Mouse (Mus musculus) layer of hippocampus, adult 8-10 months (tissue): ENCODE results near the gene Slc46a2. TPM values are rescaled to one million over a fixed set of nuclear protein-coding genes. Genes with fewer than 3 reads are reported as not detected.

ENCODE experiments used
- DNase-seq, 2 experiments: peaks; one replicate each; pipeline ENCODE4 v3.0.0; 2022; ENCODE audit warnings: low spot score in 2 of 2
- total RNA-seq, 4 experiments: library from RNA; stranded (reverse); gene quantifications; 2 replicates each; pipeline ENCODE4 v1.2.4; 2022

Slc46a2 gene
- total RNA-seq, 4 experiments from 2014 or later: not detected

DNA sequence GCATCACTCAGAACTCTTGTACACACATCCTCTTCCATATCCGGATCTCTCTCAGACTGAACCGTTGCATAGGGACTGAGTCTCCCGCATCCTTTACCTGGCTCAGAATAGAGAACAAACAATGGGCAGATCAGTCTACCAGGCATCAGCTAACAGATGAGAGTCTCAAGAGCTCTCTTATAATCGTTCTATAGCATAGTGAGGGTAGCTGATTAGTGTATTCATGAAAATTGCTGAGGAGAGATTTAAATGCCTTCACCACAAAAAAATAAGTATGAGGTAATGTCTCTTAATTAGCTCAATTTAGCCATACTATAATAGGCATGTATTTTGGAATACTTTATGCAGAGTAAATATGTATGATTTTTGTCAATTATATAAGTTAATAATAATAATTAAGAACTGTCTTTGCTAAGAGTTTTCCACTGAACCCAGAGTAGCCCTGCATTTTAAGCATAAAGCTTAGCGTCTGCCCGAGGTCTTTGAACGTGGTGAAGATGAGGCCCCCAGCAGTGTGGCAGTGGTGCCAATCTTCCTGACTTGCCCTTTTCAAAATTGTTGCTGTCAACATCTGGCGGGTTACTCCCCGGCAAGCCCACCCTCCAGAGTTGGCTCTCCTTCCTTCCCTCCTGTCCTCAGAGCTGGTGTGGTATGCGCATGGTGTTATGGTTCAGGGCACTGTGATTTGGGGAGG lies 23.0 kb downstream of the Slc46a2 start:
- DNase-seq: no peak

DNA sequence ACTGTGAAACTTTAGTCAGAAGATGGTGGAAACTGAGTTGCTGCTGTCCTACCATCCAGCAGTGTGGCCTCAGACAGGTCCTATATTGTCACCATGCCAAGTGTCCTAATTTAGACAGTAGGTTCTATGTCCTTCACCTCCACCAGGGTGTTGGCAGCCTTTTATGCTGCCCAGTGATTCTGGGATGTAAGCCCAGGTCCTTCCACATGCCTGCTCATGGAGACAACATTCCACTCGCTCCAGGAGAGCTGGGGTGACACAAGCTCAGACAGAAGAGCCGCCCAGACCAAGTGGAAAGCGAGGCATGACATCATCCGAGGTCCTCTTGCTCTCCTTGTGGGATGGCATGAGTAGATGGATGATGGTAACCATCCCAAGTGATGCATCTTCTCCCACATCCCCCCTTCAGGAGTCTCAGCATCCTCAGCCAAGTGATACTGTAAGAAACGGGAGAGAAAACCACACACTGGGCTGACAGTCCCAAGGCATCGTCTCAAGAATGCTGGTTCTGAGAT lies 24.7 kb downstream of the Slc46a2 start:
- no peak for DNase-seq

DNA sequence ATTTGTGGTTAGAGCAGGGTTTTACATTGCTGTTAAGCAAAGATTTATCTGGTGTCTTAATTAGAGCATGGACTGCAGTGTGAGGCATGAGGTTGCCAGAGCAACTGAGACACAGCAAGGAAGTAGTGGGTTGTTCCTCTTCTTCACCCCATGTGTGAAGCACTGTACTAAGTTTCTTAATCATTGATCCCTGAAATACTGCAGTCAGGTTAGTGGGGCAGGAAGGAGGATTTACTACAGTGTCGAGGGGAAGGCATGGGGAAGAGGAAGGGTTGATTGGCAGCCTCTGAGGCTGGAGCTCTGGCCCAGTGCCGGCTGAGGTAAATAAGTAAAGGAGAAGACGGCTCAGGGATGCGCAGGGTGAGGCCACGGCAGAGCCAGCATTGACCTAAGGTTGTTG lies 26.8 kb downstream of the Slc46a2 start:
- no peak for DNase-seq

DNA sequence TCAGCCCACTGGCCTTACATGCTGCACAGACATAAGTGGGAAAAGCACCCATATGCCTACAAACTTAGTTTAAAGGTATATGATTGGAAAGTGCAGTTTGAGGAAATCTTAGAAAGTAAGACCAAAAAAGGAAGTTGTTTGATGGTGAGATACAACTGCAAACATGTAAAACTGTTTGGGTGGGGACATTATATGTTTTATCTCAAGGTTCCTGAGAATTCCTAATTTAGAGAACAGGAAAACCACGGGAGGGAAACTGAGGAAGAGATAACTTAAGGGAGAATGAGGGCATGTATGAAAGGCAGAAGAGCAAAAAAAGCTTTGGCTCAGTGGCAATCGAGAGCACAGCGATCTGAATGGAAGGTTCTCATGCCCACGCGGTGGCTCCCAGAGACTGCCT lies 27.8 kb downstream of the Slc46a2 start:
- DNase-seq: no peak

DNA sequence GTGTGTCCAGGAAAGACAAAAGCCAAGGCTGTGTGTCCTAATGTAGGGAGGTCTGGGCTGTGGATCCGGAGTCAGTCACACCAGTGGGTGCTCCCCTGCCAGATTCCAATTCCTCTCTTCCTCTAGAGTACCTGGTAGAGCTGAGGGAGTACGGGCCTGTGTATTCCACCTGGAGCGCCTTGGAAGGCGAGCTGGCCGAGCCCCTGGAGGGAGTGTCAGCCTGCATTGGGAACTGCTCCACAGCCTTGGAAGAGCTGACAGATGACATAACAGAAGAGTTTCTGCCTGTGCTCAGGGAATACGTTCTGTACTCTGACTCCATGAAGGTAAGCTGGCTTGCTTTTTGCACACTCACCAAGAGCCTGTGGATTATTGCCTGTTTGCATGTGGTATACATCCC lies 28.6 kb downstream of the Slc46a2 start:
- no peak for DNase-seq

- no peak for DNase-seq
Measured at GRCm38 (mm10) chr4:59884136-59884696, 30.6 kb downstream of the Slc46a2 start.

DNA sequence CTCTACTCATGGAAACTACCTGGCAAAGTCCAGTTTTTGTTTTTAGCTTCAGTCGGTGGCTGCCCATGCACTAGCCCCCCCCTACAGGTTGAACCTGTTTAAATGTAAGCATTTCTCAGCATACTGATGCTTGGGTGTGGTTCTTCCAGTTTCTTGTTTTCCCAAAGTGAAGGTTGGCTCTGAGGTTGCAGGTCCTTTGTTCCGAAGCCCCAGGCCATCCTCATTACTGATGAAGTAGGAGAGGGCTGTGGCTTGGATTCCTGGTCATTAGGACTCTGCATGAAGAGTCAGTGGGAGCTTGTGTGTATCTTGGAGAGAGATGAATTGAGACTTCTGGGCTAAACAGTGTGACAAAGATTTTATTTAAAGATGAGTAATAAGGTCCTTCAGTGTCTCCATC lies 33.6 kb downstream of the Slc46a2 start:
- DNase-seq: no peak

GRCm38 (mm10) chr4:59880725-59881124 lies 34.1 kb downstream of the Slc46a2 start:
- DNase-seq: no peak

GRCm38 (mm10) chr4:59879444-59879843 lies 35.4 kb downstream of the Slc46a2 start:
- peak in 1 of 2 experiments; percentile 39 for DNase-seq

- no peak for DNase-seq
Measured at GRCm38 (mm10) chr4:59878595-59878994, 36.3 kb downstream of the Slc46a2 start.

GRCm38 (mm10) chr4:59877025-59877424 lies 37.8 kb downstream of the Slc46a2 start:
- no peak for DNase-seq

DNA sequence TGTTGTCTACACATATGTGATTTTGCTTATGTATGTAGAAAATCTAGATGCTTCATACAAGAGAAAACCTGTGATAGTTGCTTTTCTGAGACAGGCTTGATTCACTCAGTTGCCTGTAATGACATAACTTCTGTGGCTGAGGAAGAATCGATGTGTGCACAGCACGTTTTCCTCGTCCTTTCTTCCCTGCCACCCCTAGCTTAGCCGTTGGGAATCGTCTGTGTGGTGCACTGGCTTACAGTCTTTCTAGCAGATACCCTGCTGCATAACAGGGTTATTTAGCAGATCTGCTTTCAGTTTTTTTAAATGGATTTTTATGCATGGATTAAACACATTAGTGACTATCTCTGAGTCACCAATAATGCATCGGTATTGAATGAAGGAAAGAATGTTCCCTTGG lies 38.3 kb downstream of the Slc46a2 start:
- DNase-seq: no peak

- no peak for DNase-seq
Measured at GRCm38 (mm10) chr4:59873830-59874229, 41.0 kb downstream of the Slc46a2 start.

GRCm38 (mm10) chr4:59873240-59873639 lies 41.6 kb downstream of the Slc46a2 start:
- DNase-seq: no peak

DNA sequence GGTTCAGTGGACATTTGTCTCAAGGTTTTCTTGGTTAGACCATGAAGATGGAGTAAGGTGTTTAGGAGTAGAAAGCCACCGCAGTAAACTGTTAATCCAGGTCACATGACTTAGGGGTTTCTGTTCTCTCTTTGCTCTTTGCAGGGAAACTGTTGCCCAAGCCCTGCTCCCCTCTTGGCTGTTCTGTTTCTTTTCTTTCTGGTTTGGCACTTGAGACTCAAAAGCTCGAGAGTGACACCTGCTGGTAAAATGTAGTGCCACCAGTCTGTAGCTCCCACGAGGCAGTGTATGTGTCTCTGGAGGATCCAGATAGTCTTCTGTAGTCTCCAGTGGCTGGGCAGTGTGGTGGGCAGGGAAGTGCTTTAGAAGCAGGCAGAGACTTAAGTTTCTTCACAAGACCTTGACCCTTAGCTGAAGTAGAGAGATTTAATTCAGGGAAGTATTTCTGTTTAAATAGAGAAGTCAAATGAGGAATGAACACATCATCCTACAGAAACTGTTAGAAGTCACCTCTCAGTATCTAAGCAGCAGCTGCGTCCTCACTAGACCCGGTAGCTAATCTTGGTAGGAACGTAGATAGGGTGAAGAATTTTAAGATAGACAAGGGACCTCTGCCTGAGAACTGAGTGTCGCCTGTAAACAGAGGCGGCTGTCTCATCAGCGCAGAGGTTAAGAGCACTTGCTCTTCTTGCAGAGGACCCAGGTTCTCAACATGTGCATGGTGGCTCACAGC lies 43.8 kb downstream of the Slc46a2 start:
- DNase-seq: peak; percentile 75 to 89

DNA sequence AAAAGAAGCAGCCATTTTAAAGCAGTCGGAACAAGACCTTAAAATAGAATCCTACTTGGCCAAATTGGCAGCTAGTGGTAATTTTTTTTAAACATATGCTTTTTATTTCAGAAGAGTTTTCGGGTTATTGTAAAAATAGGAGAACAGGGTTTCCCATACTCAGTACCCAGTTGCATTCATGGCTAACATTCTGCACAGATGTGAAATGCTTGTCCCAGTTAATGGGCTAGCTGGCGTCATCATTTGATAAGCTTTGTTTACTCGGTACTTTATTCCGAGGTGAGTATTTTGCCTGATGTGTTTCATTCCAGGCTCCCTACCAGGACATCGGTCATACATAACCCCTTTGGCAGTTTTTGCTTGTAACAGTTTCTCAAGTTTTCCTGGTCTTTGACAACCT lies 44.4 kb downstream of the Slc46a2 start:
- DNase-seq: no peak

GRCm38 (mm10) chr4:59869488-59870057 lies 45.3 kb downstream of the Slc46a2 start:
- DNase-seq: no peak

GRCm38 (mm10) chr4:59868086-59868485 lies 46.8 kb downstream of the Slc46a2 start:
- no peak for DNase-seq

- DNase-seq: no peak
Measured at GRCm38 (mm10) chr4:59863869-59864268, 51.0 kb downstream of the Slc46a2 start.

DNA sequence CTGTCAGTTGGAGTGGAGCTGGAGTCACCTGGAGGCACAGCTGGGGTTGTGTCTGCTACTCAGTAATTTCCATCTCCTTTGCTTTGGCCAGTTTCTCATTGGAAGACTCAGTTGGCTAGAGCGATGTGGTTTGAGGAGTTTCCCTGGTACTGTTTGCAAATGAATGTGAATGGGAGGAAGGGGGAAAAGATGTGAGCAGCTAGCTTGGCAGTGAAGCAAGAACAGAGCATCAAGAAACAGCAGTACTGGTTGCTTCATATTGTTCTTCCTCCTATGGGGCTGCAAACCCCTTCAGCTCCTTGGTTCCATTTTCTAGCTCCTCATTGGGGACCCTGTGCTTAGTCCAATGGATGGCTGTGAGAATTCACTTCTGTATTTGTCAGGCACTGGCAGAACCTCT lies 52.5 kb downstream of the Slc46a2 start:
- no peak for DNase-seq

GRCm38 (mm10) chr4:59861871-59862270 lies 53.0 kb downstream of the Slc46a2 start:
- peak; percentile 54 to 62 for DNase-seq

DNA sequence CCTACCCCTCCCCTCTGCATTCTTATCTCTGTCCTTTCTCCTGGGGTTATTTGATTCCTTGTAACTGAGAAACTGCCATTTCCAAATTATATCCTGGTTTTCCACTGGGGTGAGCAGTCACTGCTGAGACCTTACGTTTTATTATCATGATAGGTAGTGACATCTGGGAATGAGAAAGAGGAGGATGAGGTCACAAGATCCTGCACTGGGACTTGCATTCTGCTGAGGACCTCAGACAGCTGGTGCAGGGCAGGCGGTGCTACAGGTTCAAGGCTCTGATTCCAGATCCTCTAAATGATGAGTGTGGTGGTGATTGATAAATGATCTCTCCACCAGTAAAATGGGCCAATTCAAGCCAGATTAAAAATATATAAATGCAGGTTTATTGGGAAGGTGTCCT lies 54.4 kb downstream of the Slc46a2 start:
- DNase-seq: no peak
